Mouse (Mus musculus): ENCODE measurements around the gene Gm7903. TPM values are rescaled to one million over a fixed set of nuclear protein-coding genes. Genes with fewer than 3 reads are reported as not detected.
"Not testable (repeated sequence)": the region's sequence is repeated elsewhere in the genome, so short reads cannot be mapped to it uniquely, and the experiment has no call there.

Gene Gm7903
- total RNA-seq (2014; rRNA removed) (not detected in 2 replicates), polyA plus RNA-seq (2015; fragmentation: Nextera tagmentation; extraction: Ambion mirVana) (0.07 TPM in 1 of 2 replicates, not detected in the other)

GRCm38 (mm10) chrX:135433535-135433934 lies at the start of gene Gm7903:
TSS of gene Gm7903 (plus strand) at chrX:135433835.
- not testable (repeated sequence) for H3K36me3 ChIP-seq (ENCODE audit: insufficient read depth); DNase-seq; H3K4me3 ChIP-seq (ENCODE audit: low read depth, low read length); H3K9ac ChIP-seq; H3K9me3 ChIP-seq (ENCODE audit: low read length); H3K4me2 ChIP-seq (ENCODE audit: low read depth); H3K4me1 ChIP-seq (ENCODE audit: insufficient read depth); H3K27me3 ChIP-seq (ENCODE audit: insufficient read depth, low read length); ATAC-seq; H3K27ac ChIP-seq (ENCODE audit: low read depth, low read length)
- WGBS, result no CpG with 5 or more reads among the region's 15 CpGs

- not testable (repeated sequence) for H3K27me3 ChIP-seq (ENCODE audit: insufficient read depth, low read length); ATAC-seq
- no CpG with 5 or more reads among the region's 3 CpGs for WGBS
Measured at GRCm38 (mm10) chrX:135403578-135403977, 30.1 kb upstream of the Gm7903 start.

GRCm38 (mm10) chrX:135421203-135421602 lies 12.4 kb upstream of the Gm7903 start:
- H3K9ac ChIP-seq; DNase-seq; H3K36me3 ChIP-seq (ENCODE audit: insufficient read depth); H3K4me3 ChIP-seq (ENCODE audit: low read depth, low read length); H3K27ac ChIP-seq (ENCODE audit: low read depth, low read length); H3K27me3 ChIP-seq (ENCODE audit: insufficient read depth, low read length); H3K4me2 ChIP-seq (ENCODE audit: low read depth); H3K9me3 ChIP-seq (ENCODE audit: low read length); H3K4me1 ChIP-seq (ENCODE audit: insufficient read depth); ATAC-seq: not testable (repeated sequence)
- 43% methylated on average over 3 of the region's 7 CpGs for WGBS

More at GRCm38 (mm10) chrX:135403578-135403977, 30.1 kb upstream of the Gm7903 start:
- not testable (repeated sequence) for H3K4me2 ChIP-seq (ENCODE audit: low read depth); H3K4me1 ChIP-seq (ENCODE audit: insufficient read depth); H3K9ac ChIP-seq; H3K27ac ChIP-seq (ENCODE audit: low read depth, low read length); H3K4me3 ChIP-seq (ENCODE audit: low read depth, low read length); H3K9me3 ChIP-seq (ENCODE audit: low read length); H3K36me3 ChIP-seq (ENCODE audit: insufficient read depth); DNase-seq

DNA sequence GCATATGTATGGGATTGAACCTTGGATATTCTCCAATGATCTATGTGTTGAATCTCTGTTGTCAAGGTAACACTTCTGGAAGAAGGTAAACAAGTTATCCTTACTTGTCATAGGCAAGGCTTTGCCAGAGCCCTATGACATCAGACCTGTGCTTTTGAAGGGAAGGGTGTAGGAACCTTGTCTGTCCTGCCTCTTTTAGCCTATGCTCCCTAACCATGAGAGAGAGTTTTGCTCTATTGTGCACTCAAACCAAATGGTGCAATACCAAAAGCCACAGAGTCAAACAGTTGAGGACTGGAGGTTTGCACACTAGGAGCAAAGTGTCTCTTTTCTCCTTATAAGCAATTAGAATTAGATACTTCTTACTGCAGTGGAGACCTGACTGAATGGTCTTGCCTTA lies 11.8 kb upstream of the Gm7903 start:
- not testable (repeated sequence) for H3K36me3 ChIP-seq (ENCODE audit: insufficient read depth); H3K27me3 ChIP-seq (ENCODE audit: insufficient read depth, low read length); H3K4me2 ChIP-seq (ENCODE audit: low read depth); H3K9me3 ChIP-seq (ENCODE audit: low read length); H3K4me3 ChIP-seq (ENCODE audit: low read depth, low read length); H3K9ac ChIP-seq; ATAC-seq; H3K27ac ChIP-seq (ENCODE audit: low read depth, low read length); H3K4me1 ChIP-seq (ENCODE audit: insufficient read depth); DNase-seq

DNA sequence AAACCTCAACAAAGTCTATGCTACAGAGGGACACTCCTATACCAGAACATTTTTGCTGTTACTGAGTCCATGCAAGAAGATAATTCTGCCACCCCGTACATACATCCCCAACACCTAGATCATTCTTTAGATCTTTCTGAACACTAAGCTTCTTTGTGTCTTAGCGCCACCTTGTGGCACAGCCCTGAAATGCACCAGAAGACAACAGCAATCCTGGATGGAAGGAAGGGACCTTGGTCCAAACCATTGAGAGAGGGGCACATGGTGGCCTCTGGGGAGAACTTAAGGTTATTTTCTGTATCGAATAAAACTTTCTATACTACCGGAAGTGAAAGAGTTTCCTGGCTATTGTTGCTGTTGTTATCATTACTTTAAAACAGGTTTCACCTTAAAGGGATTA lies 11.2 kb upstream of the Gm7903 start:
- not testable (repeated sequence) for H3K36me3 ChIP-seq (ENCODE audit: insufficient read depth); DNase-seq; H3K27me3 ChIP-seq (ENCODE audit: insufficient read depth, low read length); H3K9ac ChIP-seq; H3K4me2 ChIP-seq (ENCODE audit: low read depth); H3K9me3 ChIP-seq (ENCODE audit: low read length); H3K4me3 ChIP-seq (ENCODE audit: low read depth, low read length); H3K4me1 ChIP-seq (ENCODE audit: insufficient read depth); H3K27ac ChIP-seq (ENCODE audit: low read depth, low read length); ATAC-seq
- WGBS, result no CpG with 5 or more reads among the region's 4 CpGs

DNA sequence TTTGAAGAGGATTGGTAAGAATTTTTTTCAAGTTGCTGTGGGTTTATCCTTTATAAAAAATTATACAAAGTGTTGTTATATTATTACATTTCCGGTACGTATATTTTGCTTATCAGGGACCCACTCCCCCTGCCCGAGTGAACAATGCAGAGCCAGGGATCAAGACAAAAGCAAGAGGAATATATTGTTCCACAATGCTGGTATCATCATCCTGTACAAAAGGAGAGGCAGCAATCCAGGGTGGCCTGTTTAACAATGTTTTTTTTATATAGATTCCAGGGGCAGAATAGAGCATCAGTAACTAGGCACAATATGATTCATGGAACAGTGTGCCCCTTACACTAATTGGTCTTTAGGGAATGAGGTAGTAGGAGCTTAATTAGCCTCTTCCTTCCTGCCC lies 30.5 kb downstream of the Gm7903 start:
- H3K27me3 ChIP-seq (ENCODE audit: insufficient read depth, low read length); ATAC-seq; H3K27ac ChIP-seq (ENCODE audit: low read depth, low read length); H3K9me3 ChIP-seq (ENCODE audit: low read length); H3K4me1 ChIP-seq (ENCODE audit: insufficient read depth); DNase-seq; H3K4me2 ChIP-seq (ENCODE audit: low read depth); H3K4me3 ChIP-seq (ENCODE audit: low read depth, low read length); H3K36me3 ChIP-seq (ENCODE audit: insufficient read depth); H3K9ac ChIP-seq: not testable (repeated sequence)
- no CpG with 5 or more reads among the region's 3 CpGs for WGBS

- not testable (repeated sequence) for ATAC-seq
- WGBS, result no CpG with 5 or more reads among the region's 6 CpGs
Measured at GRCm38 (mm10) chrX:135481902-135482301, 48.3 kb downstream of the Gm7903 start.

DNA sequence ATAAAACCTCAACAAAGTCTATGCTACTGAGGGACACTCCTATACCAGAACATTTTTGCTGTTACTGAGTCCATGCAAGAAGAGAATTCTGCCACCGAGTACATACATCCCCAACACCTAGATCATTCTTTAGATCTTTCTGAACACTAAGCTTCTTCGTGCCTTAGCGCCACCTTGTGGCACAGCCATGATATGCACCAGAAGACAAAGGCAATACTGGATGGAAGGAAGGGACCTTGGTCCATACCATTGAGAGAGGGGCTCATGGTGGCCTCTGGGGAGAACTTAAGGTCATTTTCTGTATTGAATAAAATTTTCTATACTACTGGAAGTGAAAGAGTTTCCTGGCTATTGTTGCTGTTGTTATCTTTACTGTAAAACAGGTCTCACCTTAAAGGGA lies 49.5 kb downstream of the Gm7903 start:
- no CpG with 5 or more reads among the region's 3 CpGs for WGBS
- not testable (repeated sequence) for H3K27ac ChIP-seq (ENCODE audit: low read depth, low read length); DNase-seq

More at GRCm38 (mm10) chrX:135481902-135482301, 48.3 kb downstream of the Gm7903 start:
- not testable (repeated sequence) for H3K4me2 ChIP-seq (ENCODE audit: low read depth); DNase-seq; H3K4me3 ChIP-seq (ENCODE audit: low read depth, low read length); H3K9me3 ChIP-seq (ENCODE audit: low read length); H3K4me1 ChIP-seq (ENCODE audit: insufficient read depth); H3K27ac ChIP-seq (ENCODE audit: low read depth, low read length); H3K9ac ChIP-seq; H3K27me3 ChIP-seq (ENCODE audit: insufficient read depth, low read length); H3K36me3 ChIP-seq (ENCODE audit: insufficient read depth)

More for the DNA sequence above, 49.5 kb downstream of the Gm7903 start:
- not testable (repeated sequence) for ATAC-seq; H3K9ac ChIP-seq; H3K36me3 ChIP-seq (ENCODE audit: insufficient read depth); H3K4me1 ChIP-seq (ENCODE audit: insufficient read depth); H3K9me3 ChIP-seq (ENCODE audit: low read length); H3K4me2 ChIP-seq (ENCODE audit: low read depth); H3K27me3 ChIP-seq (ENCODE audit: insufficient read depth, low read length); H3K4me3 ChIP-seq (ENCODE audit: low read depth, low read length)

Other genes with a start within 250 kb of the Gm7903 start
- 19.9 and 21.2 TPM in 2 replicates for gene Tceal6, start 223.1 kb upstream of the Gm7903 start, total RNA-seq (2014; rRNA removed)
- gene Tceal6, start 223.1 kb upstream of the Gm7903 start, polyA plus RNA-seq (2015; fragmentation: Nextera tagmentation; extraction: Ambion mirVana), result 46.1 and 57.9 TPM in 2 replicates
- gene Pramel3, start 131.5 kb upstream of the Gm7903 start, total RNA-seq (2014; rRNA removed), result not detected in 2 replicates
- not detected in 2 replicates for gene Pramel3, start 131.5 kb upstream of the Gm7903 start, polyA plus RNA-seq (2015; fragmentation: Nextera tagmentation; extraction: Ambion mirVana)
- gene Gm5128, start 60.6 kb upstream of the Gm7903 start, total RNA-seq (2014; rRNA removed), result not detected in 2 replicates
- gene Gm5128, start 60.6 kb upstream of the Gm7903 start, polyA plus RNA-seq (2015; fragmentation: Nextera tagmentation; extraction: Ambion mirVana), result not detected in 2 replicates
- not detected in 2 replicates for gene AV320801, start 60.8 kb downstream of the Gm7903 start, total RNA-seq (2014; rRNA removed)
- not detected in 2 replicates for gene AV320801, start 60.8 kb downstream of the Gm7903 start, polyA plus RNA-seq (2015; fragmentation: Nextera tagmentation; extraction: Ambion mirVana)
- not detected in 2 replicates for gene Nxf7, start 164.9 kb downstream of the Gm7903 start, total RNA-seq (2014; rRNA removed)
- gene Nxf7, start 164.9 kb downstream of the Gm7903 start, polyA plus RNA-seq (2015; fragmentation: Nextera tagmentation; extraction: Ambion mirVana), result not detected in 2 replicates
- 0.08 TPM in 1 of 2 replicates, not detected in the other for gene Prame, start 193.9 kb downstream of the Gm7903 start, total RNA-seq (2014; rRNA removed)
- not detected in 2 replicates for gene Prame, start 193.9 kb downstream of the Gm7903 start, polyA plus RNA-seq (2015; fragmentation: Nextera tagmentation; extraction: Ambion mirVana)